Mouse (Mus musculus): Measurements from ENCODE around the gene Imp4.

Gene Imp4

GRCm38 (mm10) chr1:34485461-34486188, 46.0 kb downstream of the Imp4 start:
- Histone ChIP-seq H3K4me3 (replicated peaks; ENCODE audit: low read length) (peak overlapping the region; percentile 58), H3K27me3 (ENCODE audit: insufficient read depth, low read length) (peaks cover 12% of the 10 kb centered on the region), H3K4me1 (replicated peaks; ENCODE audit: low read depth, low read length) (peaks cover 10% of the 10 kb centered on the region), H3K9me3 (ENCODE audit: low read length) (no peaks in the 10 kb centered on the region), H3K36me3 (ENCODE audit: insufficient read depth, low read length) (no peaks in the 10 kb centered on the region)
- TF ChIP-seq NANOG (IDR thresholded peaks at IDR 0.05; ENCODE audit: borderline replicate concordance, low read length) (no peak), CTCF (conservative IDR thresholded peaks at IDR 0.05; ENCODE audit: low read length) (peak; percentile 54), POU5F1 (IDR thresholded peaks at IDR 0.05; ENCODE audit: borderline replicate concordance, low read length) (no peak)

GRCm38 (mm10) chr1:34487383-34487782, 47.7 kb downstream of the Imp4 start:
- TF ChIP-seq POU5F1 (IDR thresholded peaks at IDR 0.05; ENCODE audit: borderline replicate concordance, low read length) (no peak), NANOG (IDR thresholded peaks at IDR 0.05; ENCODE audit: borderline replicate concordance, low read length) (no peak), CTCF (conservative IDR thresholded peaks at IDR 0.05; ENCODE audit: low read length) (peak; percentile 22)

GRCm38 (mm10) chr1:34489852-34490541, 50.3 kb downstream of the Imp4 start:
- H3K4me1 ChIP-seq (replicated peaks; ENCODE audit: low read depth, low read length): peaks cover 10% of the 10 kb centered on the region
- TF ChIP-seq POU5F1 (IDR thresholded peaks at IDR 0.05; ENCODE audit: borderline replicate concordance, low read length) (no peak), NANOG (IDR thresholded peaks at IDR 0.05; ENCODE audit: borderline replicate concordance, low read length) (no peak), CTCF (conservative IDR thresholded peaks at IDR 0.05; ENCODE audit: low read length) (no peak)
- H3K4me3 ChIP-seq (replicated peaks; ENCODE audit: low read length): no peak overlapping the region
- H3K36me3 ChIP-seq (ENCODE audit: insufficient read depth, low read length): no peaks in the 10 kb centered on the region
- peaks cover 10% of the 10 kb centered on the region for H3K27me3 ChIP-seq (ENCODE audit: insufficient read depth, low read length)
- no peaks in the 10 kb centered on the region; the same call in 1 of the 2 replicates for H3K9me3 ChIP-seq (ENCODE audit: low read length)

More at GRCm38 (mm10) chr1:34487383-34487782, 47.7 kb downstream of the Imp4 start:
- Histone ChIP-seq H3K27me3 (ENCODE audit: insufficient read depth, low read length) (peaks cover 10% of the 10 kb centered on the region), H3K4me3 (replicated peaks; ENCODE audit: low read length) (no peak overlapping the region), H3K4me1 (replicated peaks; ENCODE audit: low read depth, low read length) (peaks cover 10% of the 10 kb centered on the region), H3K36me3 (ENCODE audit: insufficient read depth, low read length) (no peaks in the 10 kb centered on the region), H3K9me3 (ENCODE audit: low read length) (no peaks in the 10 kb centered on the region; the same call in 1 of the 2 replicates)

DNA sequence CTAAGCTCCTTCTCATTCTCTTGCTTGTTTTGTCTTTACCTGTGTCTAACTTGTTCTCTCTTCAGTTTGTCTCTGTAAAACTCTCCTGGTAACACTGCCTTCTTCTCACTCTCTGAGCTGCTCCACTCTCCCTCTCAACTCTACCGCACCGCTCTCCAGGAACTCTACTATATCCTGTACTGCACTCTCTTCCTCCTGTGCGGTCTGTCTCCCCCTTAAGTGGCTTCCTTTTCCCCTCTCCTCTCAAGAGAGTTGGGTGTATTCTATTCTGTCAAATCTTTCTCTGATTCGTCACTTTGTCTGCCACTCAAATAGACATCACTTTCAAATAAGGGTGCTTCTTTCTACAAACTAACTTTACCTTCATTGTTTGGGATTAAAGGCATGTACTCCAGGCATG, 51.8 kb downstream of the Imp4 start:
- H3K4me1 ChIP-seq (replicated peaks; ENCODE audit: low read depth, low read length): no peaks in the 10 kb centered on the region
- H3K36me3 ChIP-seq (ENCODE audit: insufficient read depth, low read length): no peaks in the 10 kb centered on the region
- peaks cover 5% of the 10 kb centered on the region; the same call in 1 of the 2 replicates for H3K27me3 ChIP-seq (ENCODE audit: insufficient read depth, low read length)
- H3K4me3 ChIP-seq (replicated peaks; ENCODE audit: low read length): no peak overlapping the region
- no peaks in the 10 kb centered on the region; the same call in 1 of the 2 replicates for H3K9me3 ChIP-seq (ENCODE audit: low read length)
- TF ChIP-seq NANOG (IDR thresholded peaks at IDR 0.05; ENCODE audit: borderline replicate concordance, low read length) (no peak), POU5F1 (IDR thresholded peaks at IDR 0.05; ENCODE audit: borderline replicate concordance, low read length) (no peak), CTCF (conservative IDR thresholded peaks at IDR 0.05; ENCODE audit: low read length) (no peak)

Data from E14TG2a.4 (cell line).